Mouse (Mus musculus) gonadal fat pad, adult 2 months (tissue): ENCODE measurements around the gene Nfkbid. TPM values are rescaled to one million over a fixed set of nuclear protein-coding genes. Genes with fewer than 3 reads are reported as not detected.

Source experiments
- DNase-seq: peaks from one replicate; pipeline ENCODE4 v3.0.0-alpha.2; 2012; ENCODE audit warnings: low read depth
- polyA plus RNA-seq: library from polyadenylated mRNA; depleted of rRNA; stranded (reverse); fragments of >200 nt; gene quantifications from 2 replicates; pipeline ENCODE4 v1.2.3, GENCODE M21; 2012; rRNA removed

Nfkbid gene
- 1.8 and 2.6 TPM in 2 replicates for polyA plus RNA-seq

DNA sequence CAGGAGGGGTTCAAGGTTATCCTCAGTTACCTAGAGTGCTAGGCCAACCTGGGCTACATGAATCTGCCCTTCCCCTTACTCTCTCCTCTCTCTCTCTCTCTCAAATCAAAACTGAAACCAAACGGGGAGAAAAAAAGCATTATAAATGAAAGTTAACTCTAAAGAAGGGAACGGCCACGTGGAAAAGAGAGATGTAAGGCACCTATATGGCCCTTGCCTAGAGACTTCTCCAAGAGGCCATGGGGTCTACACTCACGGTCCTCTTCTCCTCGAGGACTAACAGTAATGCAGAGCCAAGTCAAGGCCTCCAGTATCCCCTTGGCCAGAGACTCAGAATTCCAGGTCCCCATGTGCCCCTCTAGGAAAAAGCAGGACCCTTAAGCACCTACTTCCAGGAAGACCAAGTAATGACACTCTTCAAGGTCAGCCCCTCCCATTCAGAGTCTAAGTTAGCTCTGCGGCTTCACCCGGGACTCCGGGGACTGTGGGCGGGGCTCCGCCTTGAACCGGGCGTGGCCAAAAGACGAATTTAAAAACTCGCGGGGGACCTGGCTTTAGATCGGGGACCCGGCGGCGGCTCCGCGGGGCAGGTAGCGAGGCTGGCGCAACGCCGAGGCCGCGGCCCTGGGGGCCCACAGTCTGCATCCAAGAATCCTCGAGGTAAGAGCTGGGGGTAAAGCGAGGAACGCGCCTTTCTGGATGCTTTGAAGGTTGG, at the start of gene Nfkbid:
Gene Nfkbid (plus strand): TSS at position 558 of the 715 bp plus-strand sequence.
- DNase-seq, result no peak

GRCm38 (mm10) chr7:30373501-30373962, 48.0 kb upstream of the Nfkbid start:
- peak; percentile 79 for DNase-seq

GRCm38 (mm10) chr7:30380061-30380460, 41.5 kb upstream of the Nfkbid start:
- peak; percentile 10 for DNase-seq

- DNase-seq, result no peak
Measured at GRCm38 (mm10) chr7:30384106-30384505, 37.4 kb upstream of the Nfkbid start.

- no peak for DNase-seq
Measured at GRCm38 (mm10) chr7:30392746-30393520, 28.6 kb upstream of the Nfkbid start.

- DNase-seq, result no peak
Measured at GRCm38 (mm10) chr7:30393631-30394030, 27.9 kb upstream of the Nfkbid start.

DNA sequence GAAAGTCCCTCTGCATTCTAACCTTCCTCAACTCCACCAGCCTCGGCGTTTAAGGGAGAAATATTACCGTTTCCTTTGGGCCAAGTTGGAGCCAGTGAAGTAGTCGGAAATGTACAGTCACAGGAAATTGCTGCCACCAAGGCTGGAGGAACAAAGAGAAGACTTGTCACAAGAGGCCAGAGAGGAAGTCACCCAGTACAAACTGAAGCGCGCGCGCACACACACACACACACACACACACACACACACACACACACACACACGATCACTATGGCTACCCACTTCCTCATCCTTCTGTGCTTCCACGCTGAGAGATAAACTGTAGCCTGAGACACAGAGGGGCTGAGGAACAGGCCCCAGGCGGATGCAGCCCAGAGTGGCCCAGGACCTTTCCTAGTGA, 27.2 kb upstream of the Nfkbid start:
- DNase-seq, result no peak

GRCm38 (mm10) chr7:30394871-30395270, 26.7 kb upstream of the Nfkbid start:
- no peak for DNase-seq

DNA sequence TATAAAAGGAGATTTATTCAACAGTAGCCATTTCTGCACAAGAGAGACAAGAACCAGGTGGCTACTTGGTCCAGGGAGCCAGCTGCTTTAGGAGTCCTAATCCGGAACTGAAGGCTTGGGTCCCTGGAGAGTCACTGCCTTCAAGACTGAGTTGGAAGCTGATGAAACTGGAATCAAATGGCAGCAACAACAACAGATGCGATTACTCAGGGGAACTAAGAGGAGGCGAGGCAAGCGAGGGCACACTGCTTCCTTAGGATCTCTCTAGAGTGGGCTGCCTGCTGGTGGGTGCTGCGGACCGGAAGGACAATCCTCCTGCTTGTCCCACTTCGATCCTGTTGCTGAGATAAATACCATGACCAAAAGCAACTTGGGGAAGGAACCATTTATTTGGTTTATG, 21.9 kb upstream of the Nfkbid start:
- DNase-seq, result no peak

DNA sequence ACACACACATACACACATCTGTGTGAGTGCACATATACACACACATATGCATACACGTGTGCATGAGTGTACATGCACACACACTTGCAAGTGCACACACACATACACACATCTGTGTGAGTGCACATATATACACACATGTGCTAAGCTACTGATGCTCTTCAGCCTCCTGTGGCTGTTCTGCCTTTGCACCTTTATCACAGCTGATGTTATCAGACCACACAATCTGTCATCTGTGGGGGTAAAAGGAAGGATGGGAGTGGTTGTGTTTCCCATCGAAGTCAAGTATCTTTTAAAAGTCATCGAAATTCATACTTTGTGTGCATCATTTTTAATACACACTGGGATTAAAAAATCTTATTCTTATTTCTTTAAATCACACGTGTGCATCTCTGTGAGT, 19.2 kb upstream of the Nfkbid start:
- no peak for DNase-seq

DNA sequence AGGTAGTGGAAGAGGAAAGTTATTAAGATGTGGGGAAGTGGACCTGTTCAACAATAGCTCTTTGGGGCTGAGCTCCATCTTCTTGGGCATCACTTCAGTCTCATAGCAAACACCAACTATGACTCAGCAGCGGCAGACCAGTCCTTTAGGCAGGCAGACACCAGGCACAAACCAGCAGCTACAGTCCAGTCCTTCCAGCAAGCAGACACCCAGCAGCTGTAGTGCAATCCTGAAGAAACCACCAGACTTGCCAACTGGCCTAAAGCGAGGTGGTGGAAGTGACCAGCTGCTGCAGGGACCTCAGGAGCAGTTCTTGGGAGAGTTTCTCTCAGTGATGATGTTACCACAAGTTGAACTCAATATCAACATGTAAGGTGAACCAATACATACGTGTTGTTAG, 12.9 kb upstream of the Nfkbid start:
- DNase-seq, result no peak

DNA sequence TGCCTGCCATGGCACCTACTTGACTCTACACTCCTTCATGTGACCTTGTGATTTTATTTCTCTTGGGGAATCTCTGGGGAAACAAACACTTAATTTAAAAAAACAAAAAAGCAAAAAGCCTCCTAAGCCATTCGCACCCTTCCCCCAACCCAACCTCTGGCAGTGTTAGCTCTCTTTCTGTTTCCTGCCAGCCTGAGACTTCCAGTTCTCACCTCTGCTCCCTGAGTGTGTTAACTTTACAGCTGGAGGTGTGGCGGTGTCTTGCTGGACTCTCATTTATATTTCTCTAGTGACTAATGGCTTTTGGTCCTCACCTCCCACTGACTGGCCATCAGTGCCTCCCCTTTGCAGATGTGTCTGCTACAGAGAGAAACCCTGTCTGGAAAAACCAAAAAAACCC, 11.7 kb upstream of the Nfkbid start:
- no peak for DNase-seq

DNA sequence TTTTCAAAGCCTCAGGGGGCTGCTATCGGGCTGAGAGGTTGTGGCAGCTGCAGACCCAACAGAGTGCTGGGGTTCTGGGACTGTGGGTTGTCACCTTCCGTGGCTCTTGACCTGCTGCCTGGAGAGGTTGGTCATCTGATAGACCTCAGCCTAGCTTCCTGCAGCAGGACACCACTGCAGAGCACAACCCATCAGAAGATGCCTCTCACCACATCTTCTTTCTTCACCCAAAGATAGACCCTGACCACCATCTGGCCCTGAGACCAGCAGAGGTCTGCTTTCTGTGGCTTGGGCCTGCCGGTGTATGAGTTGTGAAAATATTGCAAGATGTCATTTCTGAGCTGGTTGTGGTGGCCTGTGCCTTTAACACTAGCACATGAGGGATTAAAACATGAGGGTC, 10.5 kb upstream of the Nfkbid start:
- DNase-seq, result no peak

DNA sequence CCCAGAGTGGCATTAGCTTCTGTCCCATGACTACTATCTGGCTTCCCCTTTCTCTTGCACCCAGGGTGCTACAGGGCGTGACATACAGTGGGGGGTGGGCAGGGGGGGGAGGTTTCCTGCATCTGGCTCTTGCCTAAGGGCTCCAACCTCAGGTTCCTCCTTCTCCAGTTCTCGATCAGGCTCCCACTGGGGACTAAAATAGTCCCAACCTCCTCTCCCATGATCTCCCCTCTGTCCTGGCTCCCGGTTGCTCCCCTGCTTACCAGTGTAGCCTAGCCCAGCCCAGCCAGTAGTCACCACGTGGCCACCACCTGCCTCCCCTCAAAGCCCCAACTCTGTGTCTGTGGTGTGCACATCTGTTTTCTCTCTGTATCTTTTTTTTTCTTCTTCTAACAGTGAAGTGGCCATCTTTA, 8.8 kb upstream of the Nfkbid start:
- DNase-seq, result no peak

GRCm38 (mm10) chr7:30413596-30413995, 7.9 kb upstream of the Nfkbid start, which contains the start of gene Tyrobp:
Gene Tyrobp, plus strand, starts transcription at chr7:30413760.
- no peak for DNase-seq

DNA sequence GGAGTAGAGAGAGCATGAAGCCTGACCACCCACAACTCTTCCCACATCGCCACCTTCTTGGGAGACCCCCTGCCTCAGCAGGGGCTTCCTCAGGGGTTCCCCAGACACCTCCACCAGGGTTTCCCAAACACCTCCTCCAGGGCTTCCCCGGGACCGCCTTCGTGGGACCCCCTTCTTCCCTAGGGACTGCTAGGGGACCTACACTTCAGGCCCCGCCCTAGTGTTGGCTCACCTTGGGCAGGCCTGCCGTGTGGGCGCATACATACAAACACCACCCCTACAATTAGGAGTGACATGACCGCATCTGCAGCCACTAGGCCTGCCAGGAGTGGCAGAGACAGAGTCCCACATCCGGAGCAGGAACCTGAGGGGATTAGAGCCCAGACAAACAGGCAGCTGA, 3.7 kb upstream of the Nfkbid start:
- DNase-seq, result no peak

- DNase-seq, result no peak
Measured at GRCm38 (mm10) chr7:30419561-30420499, 1.7 kb upstream of the Nfkbid start, which contains the start of gene Hcst. Gene Hcst, minus strand, starts transcription at chr7:30419854.

- DNase-seq, result no peak
Measured at GRCm38 (mm10) chr7:30420673-30421072, 859 bp upstream of the Nfkbid start.

GRCm38 (mm10) chr7:30421890-30422435, 431 bp downstream of the Nfkbid start:
- no peak for DNase-seq

GRCm38 (mm10) chr7:30422560-30422959, 1.0 kb downstream of the Nfkbid start:
- no peak for DNase-seq

DNA sequence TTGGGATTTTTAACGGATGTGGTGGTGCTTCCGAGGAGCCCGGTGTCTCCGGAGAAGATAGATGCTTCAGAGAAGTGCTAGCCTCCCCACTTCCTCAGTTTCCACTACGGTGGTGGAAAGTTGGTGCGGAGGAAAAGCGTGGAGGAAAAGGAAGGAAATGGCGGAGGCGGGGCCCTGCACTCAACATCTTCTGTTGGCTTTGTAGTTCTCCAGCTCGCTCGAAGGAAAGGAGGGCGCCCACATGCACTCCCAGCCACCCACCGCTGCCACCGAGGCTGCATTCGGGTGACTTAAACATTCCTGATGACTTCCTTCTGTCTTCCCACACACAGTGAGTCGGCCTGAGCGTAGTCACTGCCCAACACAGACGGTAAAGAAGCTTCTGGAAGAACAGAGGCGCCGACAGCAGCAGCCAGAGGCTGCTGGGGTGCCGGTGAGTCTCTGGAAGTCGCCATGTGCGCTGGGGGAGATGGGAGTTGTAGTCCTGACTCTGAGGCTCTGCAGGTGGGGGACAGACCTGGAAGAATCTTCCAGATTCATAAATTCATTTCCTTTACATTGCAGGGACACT, 1.6 kb downstream of the Nfkbid start:
- DNase-seq, result no peak
